Mouse (Mus musculus): ENCODE data around the gene Inpp4a. TPM values are rescaled to one million over a fixed set of nuclear protein-coding genes. Genes with fewer than 3 reads are reported as not detected.

The Inpp4a gene
- polyA plus RNA-seq, 1 experiment from 2014 or later = 59.1 TPM

- Histone ChIP-seq H3K27me3 (no peaks in the 10 kb centered on the region), H3K9ac (no peak overlapping the region), H3K4me2 (no peak overlapping the region), H3K4me1 (replicated peaks) (peaks cover 32% of the 10 kb centered on the region), H3K9me3 (no peaks in the 10 kb centered on the region), H3K36me3 (no peaks in the 10 kb centered on the region), H3K4me3 (no peak overlapping the region), H3K27ac (no peak overlapping the region)
- ATAC-seq (ENCODE audit: low FRiP score) = no peak
- 76% methylated on average over 3 of the region's 3 CpGs for WGBS
These were observed 3.1 kb downstream of the Inpp4a start for GRCm38 (mm10) chr1:37302801-37303200.

- no peak overlapping the region for H3K27ac ChIP-seq
- H3K27me3 ChIP-seq = no peaks in the 10 kb centered on the region
- H3K4me1 ChIP-seq (replicated peaks) = peaks cover 28% of the 10 kb centered on the region
- H3K4me2 ChIP-seq = no peak overlapping the region
- no peak overlapping the region for H3K4me3 ChIP-seq
- 77% methylated on average over 9 of the region's 9 CpGs for WGBS
- no peak for ATAC-seq (ENCODE audit: low FRiP score)
- no peak overlapping the region for H3K9ac ChIP-seq
- H3K9me3 ChIP-seq = no peaks in the 10 kb centered on the region
- H3K36me3 ChIP-seq = no peaks in the 10 kb centered on the region
These were observed 6.1 kb downstream of the Inpp4a start for GRCm38 (mm10) chr1:37305691-37306287.

GRCm38 (mm10) chr1:37307586-37307985, 7.9 kb downstream of the Inpp4a start:
- Histone ChIP-seq H3K27me3 (no peaks in the 10 kb centered on the region), H3K36me3 (no peaks in the 10 kb centered on the region), H3K4me2 (no peak overlapping the region), H3K9me3 (no peaks in the 10 kb centered on the region), H3K4me3 (no peak overlapping the region), H3K4me1 (replicated peaks) (peaks cover 12% of the 10 kb centered on the region), H3K27ac (no peak overlapping the region), H3K9ac (no peak overlapping the region)
- no peak for ATAC-seq (ENCODE audit: low FRiP score)
- 98% methylated on average over 2 of the region's 2 CpGs for WGBS

- peaks cover 12% of the 10 kb centered on the region for H3K4me1 ChIP-seq (replicated peaks)
- H3K9me3 ChIP-seq = no peaks in the 10 kb centered on the region
- no peak for ATAC-seq (ENCODE audit: low FRiP score)
- WGBS = 89% methylated on average over 8 of the region's 8 CpGs
- no peaks in the 10 kb centered on the region for H3K27me3 ChIP-seq
- H3K27ac ChIP-seq = no peak overlapping the region
- H3K9ac ChIP-seq = no peak overlapping the region
- H3K36me3 ChIP-seq = no peaks in the 10 kb centered on the region
- no peak overlapping the region for H3K4me3 ChIP-seq
- H3K4me2 ChIP-seq = no peak overlapping the region
These were observed 8.5 kb downstream of the Inpp4a start for GRCm38 (mm10) chr1:37308021-37308742.

GRCm38 (mm10) chr1:37308743-37309100, 9.1 kb downstream of the Inpp4a start:
- Histone ChIP-seq H3K27me3 (no peaks in the 10 kb centered on the region), H3K9me3 (no peaks in the 10 kb centered on the region), H3K4me1 (replicated peaks) (peaks cover 12% of the 10 kb centered on the region), H3K27ac (no peak overlapping the region), H3K4me2 (no peak overlapping the region), H3K9ac (no peak overlapping the region), H3K36me3 (no peaks in the 10 kb centered on the region), H3K4me3 (no peak overlapping the region)
- 92% methylated on average over 3 of the region's 3 CpGs for WGBS
- no peak for ATAC-seq (ENCODE audit: low FRiP score)

GRCm38 (mm10) chr1:37309939-37310515, 10.4 kb downstream of the Inpp4a start:
- no peak for ATAC-seq (ENCODE audit: low FRiP score)
- Histone ChIP-seq H3K4me1 (replicated peaks) (peaks cover 22% of the 10 kb centered on the region), H3K9ac (no peak overlapping the region), H3K27me3 (no peaks in the 10 kb centered on the region), H3K4me3 (no peak overlapping the region), H3K27ac (no peak overlapping the region), H3K36me3 (no peaks in the 10 kb centered on the region), H3K9me3 (no peaks in the 10 kb centered on the region), H3K4me2 (no peak overlapping the region)
- WGBS = 96% methylated on average over 4 of the region's 4 CpGs

GRCm38 (mm10) chr1:37314338-37314737, 14.7 kb downstream of the Inpp4a start:
- no peaks in the 10 kb centered on the region for H3K36me3 ChIP-seq
- no peak overlapping the region for H3K4me3 ChIP-seq
- H3K4me1 ChIP-seq (replicated peaks) = peaks cover 21% of the 10 kb centered on the region
- H3K4me2 ChIP-seq = no peak overlapping the region
- no peak for ATAC-seq (ENCODE audit: low FRiP score)
- 61% methylated on average over 7 of the region's 7 CpGs for WGBS
- no peaks in the 10 kb centered on the region for H3K27me3 ChIP-seq
- no peaks in the 10 kb centered on the region for H3K9me3 ChIP-seq
- no peak overlapping the region for H3K9ac ChIP-seq
- H3K27ac ChIP-seq = no peak overlapping the region

GRCm38 (mm10) chr1:37317644-37318285, 18.1 kb downstream of the Inpp4a start:
- H3K9me3 ChIP-seq = no peaks in the 10 kb centered on the region
- whole genome bisulfite sequencing = 84% methylated on average over 7 of the region's 7 CpGs
- H3K9ac ChIP-seq = no peak overlapping the region
- peaks cover 29% of the 10 kb centered on the region for H3K4me1 ChIP-seq (replicated peaks)
- no peak overlapping the region for H3K4me3 ChIP-seq
- H3K36me3 ChIP-seq = no peaks in the 10 kb centered on the region
- no peak overlapping the region for H3K4me2 ChIP-seq
- ATAC-seq (ENCODE audit: low FRiP score) = no peak
- H3K27me3 ChIP-seq = no peaks in the 10 kb centered on the region
- H3K27ac ChIP-seq = no peak overlapping the region

GRCm38 (mm10) chr1:37318558-37318957, 18.9 kb downstream of the Inpp4a start:
- Histone ChIP-seq H3K4me3 (no peak overlapping the region), H3K9ac (no peak overlapping the region), H3K27ac (no peak overlapping the region), H3K4me2 (no peak overlapping the region), H3K36me3 (no peaks in the 10 kb centered on the region), H3K4me1 (replicated peaks) (peaks cover 29% of the 10 kb centered on the region), H3K9me3 (no peaks in the 10 kb centered on the region), H3K27me3 (no peaks in the 10 kb centered on the region)
- WGBS = 97% methylated on average over 2 of the region's 2 CpGs
- no peak for ATAC-seq (ENCODE audit: low FRiP score)

- Histone ChIP-seq H3K9me3 (no peaks in the 10 kb centered on the region), H3K36me3 (no peaks in the 10 kb centered on the region), H3K27ac (no peak overlapping the region), H3K4me1 (replicated peaks) (peaks cover 12% of the 10 kb centered on the region; the same call in 1 of the 2 replicates), H3K27me3 (no peaks in the 10 kb centered on the region), H3K9ac (no peak overlapping the region), H3K4me3 (no peak overlapping the region), H3K4me2 (no peak overlapping the region)
- 75% methylated on average over 2 of the region's 2 CpGs for whole genome bisulfite sequencing
- no peak for ATAC-seq (ENCODE audit: low FRiP score)
These were observed 23.0 kb downstream of the Inpp4a start for GRCm38 (mm10) chr1:37322690-37323089.

- no peaks in the 10 kb centered on the region for H3K27me3 ChIP-seq
- no peak overlapping the region for H3K4me3 ChIP-seq
- peaks cover 12% of the 10 kb centered on the region; the same call in 1 of the 2 replicates for H3K4me1 ChIP-seq (replicated peaks)
- H3K9me3 ChIP-seq = no peaks in the 10 kb centered on the region
- no peak overlapping the region for H3K4me2 ChIP-seq
- H3K9ac ChIP-seq = no peak overlapping the region
- ATAC-seq (ENCODE audit: low FRiP score) = no peak
- H3K27ac ChIP-seq = no peak overlapping the region
- no peaks in the 10 kb centered on the region for H3K36me3 ChIP-seq
- 93% methylated on average over 4 of the region's 4 CpGs for WGBS
These were observed 23.5 kb downstream of the Inpp4a start for GRCm38 (mm10) chr1:37323208-37323607.

GRCm38 (mm10) chr1:37324569-37324968, 24.9 kb downstream of the Inpp4a start:
- H3K27ac ChIP-seq = no peak overlapping the region
- H3K9ac ChIP-seq = no peak overlapping the region
- no peaks in the 10 kb centered on the region for H3K9me3 ChIP-seq
- no peaks in the 10 kb centered on the region for H3K27me3 ChIP-seq
- H3K4me2 ChIP-seq = no peak overlapping the region
- no peak overlapping the region for H3K4me3 ChIP-seq
- ATAC-seq (ENCODE audit: low FRiP score) = no peak
- H3K36me3 ChIP-seq = peaks cover 11% of the 10 kb centered on the region; the same call in 1 of the 2 replicates
- H3K4me1 ChIP-seq (replicated peaks) = peaks cover 12% of the 10 kb centered on the region; the same call in 1 of the 2 replicates
- WGBS = 62% methylated on average over 5 of the region's 5 CpGs
